Comparison of ENCODE assay signal across 22 mouse cellular contexts in genomic region chr11:104130721-104131647, GRCm38 (mm10). TPM values are rescaled to one million over a fixed set of nuclear protein-coding genes. Genes with fewer than 3 reads are reported as not detected.
A peak's percentile ranks its signal among the peaks of the same experiment; 100 is the strongest.
DNase-seq lines count a peak whose midpoint lies in the region; ATAC-seq and TF ChIP-seq lines count a peak whose summit lies in the region.
"Had no signal": no experiment of that assay in that cellular context is flagged by ENCODE, and none has a peak within 500 bp of the region (broad histone marks: within the 10 kb centered on the region; RNA-seq: fewer than 3 reads in every experiment).

No protein-coding gene starts in this region.

- H3K4me3 ChIP-seq in forebrain, embryonic 15.5 days: no peak overlapping the region
- H3K4me3 ChIP-seq in forebrain, embryonic 10.5 days: no peak overlapping the region
- no peak overlapping the region for H3K4me3 ChIP-seq in midbrain, embryonic 11.5 days (ENCODE audit: low read depth, low read length)
- H3K4me3 ChIP-seq in midbrain, postnatal 0 days (ENCODE audit: low read depth, low read length): no peak overlapping the region
- no peak overlapping the region for H3K4me3 ChIP-seq in midbrain, embryonic 13.5 days (replicated peaks)

- TF ChIP-seq CTCF in midbrain, postnatal 0 days (IDR thresholded peaks at IDR 0.05): no peak

- no peaks in the 10 kb centered on the region for H3K9me3 ChIP-seq in forebrain, embryonic 15.5 days
- H3K9me3 ChIP-seq in forebrain, embryonic 10.5 days: no peaks in the 10 kb centered on the region
- H3K9me3 ChIP-seq in midbrain, embryonic 11.5 days (ENCODE audit: control insufficient read depth, low read length): no peaks in the 10 kb centered on the region
- H3K9me3 ChIP-seq in midbrain, postnatal 0 days (ENCODE audit: low read length): no peaks in the 10 kb centered on the region
- H3K9me3 ChIP-seq in midbrain, embryonic 13.5 days: no peaks in the 10 kb centered on the region
- H3K9me3 ChIP-seq: embryonic facial prominence, embryonic 15.5 days; limb, embryonic 12.5 days; stomach, embryonic 15.5 days had no signal

- 76% methylated on average over 15 of the region's 15 CpGs for WGBS in forebrain, embryonic 15.5 days
- 78% methylated on average over 15 of the region's 15 CpGs for WGBS in forebrain, embryonic 10.5 days
- 80% methylated on average over 15 of the region's 15 CpGs for WGBS in midbrain, embryonic 11.5 days
- 76% methylated on average over 15 of the region's 15 CpGs for WGBS in midbrain, postnatal 0 days
- 76% methylated on average over 15 of the region's 15 CpGs for WGBS in midbrain, embryonic 13.5 days

- H3K4me2 ChIP-seq in forebrain, embryonic 15.5 days (replicated peaks): 0 out of 2 replicates have a peak overlapping the region, but pooled peaks have one; percentile 98
- no peak overlapping the region for H3K4me2 ChIP-seq in midbrain, embryonic 11.5 days
- H3K4me2 ChIP-seq in midbrain, postnatal 0 days (ENCODE audit: low read depth, low read length, poor library complexity, severe bottlenecking): no peak overlapping the region
- H3K4me2 ChIP-seq in midbrain, embryonic 13.5 days (replicated peaks): peak overlapping the region; percentile 77; the same call in 1 of the 2 replicates

- H3K27ac ChIP-seq in forebrain, embryonic 15.5 days (replicated peaks): no peak overlapping the region
- H3K27ac ChIP-seq in forebrain, embryonic 10.5 days: no peak overlapping the region
- no peak overlapping the region for H3K27ac ChIP-seq in midbrain, embryonic 11.5 days (ENCODE audit: low read depth, low read length)
- no peak overlapping the region for H3K27ac ChIP-seq in midbrain, postnatal 0 days (ENCODE audit: low read depth, low read length)
- H3K27ac ChIP-seq in midbrain, embryonic 13.5 days: no peak overlapping the region
- H3K27ac ChIP-seq: embryonic facial prominence, embryonic 15.5 days; limb, embryonic 12.5 days; liver, embryonic 14.5 days; stomach, embryonic 15.5 days had no signal

- H3K36me3 ChIP-seq in forebrain, embryonic 15.5 days: no peaks in the 10 kb centered on the region
- no peaks in the 10 kb centered on the region for H3K36me3 ChIP-seq in forebrain, embryonic 10.5 days (replicated peaks)
- no peaks in the 10 kb centered on the region for H3K36me3 ChIP-seq in midbrain, embryonic 11.5 days (ENCODE audit: control insufficient read depth, insufficient read depth, low read length)
- no peaks in the 10 kb centered on the region for H3K36me3 ChIP-seq in midbrain, postnatal 0 days (ENCODE audit: insufficient read depth, low read length)
- no peaks in the 10 kb centered on the region for H3K36me3 ChIP-seq in midbrain, embryonic 13.5 days
- H3K36me3 ChIP-seq: embryonic facial prominence, embryonic 15.5 days; limb, embryonic 12.5 days; stomach, embryonic 15.5 days had no signal

- DNase-seq in forebrain, embryonic 10.5 days (ENCODE audit: extremely low spot score, low spot score): no peak
- peak; percentile 81 for DNase-seq in midbrain, embryonic 11.5 days (ENCODE audit: low spot score, missing footprints)
- no peak for DNase-seq in midbrain, postnatal 0 days (ENCODE audit: low spot score)
- peak; percentile 15 to 28 for DNase-seq in cerebellum, postnatal 25 days
- no peak for DNase-seq in urinary bladder, postnatal 10 days (ENCODE audit: low spot score)
- DNase-seq: heart, adult 11 months; kidney, adult 11 months had no signal

- ATAC-seq in forebrain, embryonic 15.5 days (replicated peaks): no peak
- ATAC-seq in midbrain, embryonic 11.5 days (ENCODE audit: low FRiP score): no peak
- no peak for ATAC-seq in midbrain, postnatal 0 days (ENCODE audit: low FRiP score)
- no peak for ATAC-seq in midbrain, embryonic 13.5 days

- H3K27me3 ChIP-seq in forebrain, embryonic 15.5 days: peaks cover 53% of the 10 kb centered on the region
- peaks cover 66% of the 10 kb centered on the region for H3K27me3 ChIP-seq in forebrain, embryonic 10.5 days (ENCODE audit: poor library complexity, severe bottlenecking)
- peaks cover 42% of the 10 kb centered on the region for H3K27me3 ChIP-seq in midbrain, embryonic 11.5 days (ENCODE audit: control insufficient read depth, insufficient read depth, low read length)
- peaks cover 7% of the 10 kb centered on the region; the same call in 1 of the 2 replicates for H3K27me3 ChIP-seq in midbrain, postnatal 0 days (ENCODE audit: insufficient read depth, low read length)
- peaks cover 52% of the 10 kb centered on the region for H3K27me3 ChIP-seq in midbrain, embryonic 13.5 days

- H3K4me1 ChIP-seq in forebrain, embryonic 15.5 days: peaks cover 23% of the 10 kb centered on the region
- H3K4me1 ChIP-seq in forebrain, embryonic 10.5 days: peaks cover 32% of the 10 kb centered on the region
- H3K4me1 ChIP-seq in midbrain, embryonic 11.5 days (ENCODE audit: control insufficient read depth, insufficient read depth, low read length): peaks cover 13% of the 10 kb centered on the region
- 0 out of 2 replicates have a peak, but pooled peaks cover 3% of the 10 kb centered on the region for H3K4me1 ChIP-seq in midbrain, postnatal 0 days (ENCODE audit: insufficient read depth, low read length)
- H3K4me1 ChIP-seq in midbrain, embryonic 13.5 days (replicated peaks): peaks cover 21% of the 10 kb centered on the region

- H3K9ac ChIP-seq in forebrain, embryonic 15.5 days (replicated peaks): no peak overlapping the region
- H3K9ac ChIP-seq in midbrain, embryonic 11.5 days (ENCODE audit: low read length): no peak overlapping the region
- H3K9ac ChIP-seq in midbrain, postnatal 0 days (replicated peaks; ENCODE audit: low read length, poor library complexity, severe bottlenecking): no peak overlapping the region
- no peak overlapping the region for H3K9ac ChIP-seq in midbrain, embryonic 13.5 days (replicated peaks)
- H3K9ac ChIP-seq: embryonic facial prominence, embryonic 15.5 days; liver, embryonic 14.5 days; stomach, embryonic 15.5 days had no signal

RNA-seq across cellular contexts. Expression of gene Crhr1, which starts 1.7 kb away (rescaled TPM):
- 4.1 and 4.2 TPM in 2 replicates for polyA plus RNA-seq in forebrain, embryonic 15.5 days (2015; fragmentation: Nextera tagmentation; extraction: Ambion mirVana)
- polyA plus RNA-seq in forebrain, embryonic 10.5 days (2016; fragmentation: Nextera tagmentation; extraction: Ambion mirVana): 0.06 and 0.22 TPM in 2 replicates
- 0.33 and 0.60 TPM in 2 replicates for polyA plus RNA-seq in midbrain, embryonic 11.5 days (2014; fragmentation: Nextera tagmentation; extraction: Ambion mirVana)
- 26.5 and 28.0 TPM in 2 replicates for total RNA-seq in midbrain, postnatal 0 days (2014; rRNA removed)
- 7.2 and 9.4 TPM in 2 replicates for polyA plus RNA-seq in midbrain, postnatal 0 days (2015; fragmentation: Nextera tagmentation; extraction: Ambion mirVana)
- 2.2 and 2.3 TPM in 2 replicates for polyA plus RNA-seq in midbrain, embryonic 13.5 days (2015; fragmentation: Nextera tagmentation; extraction: Ambion mirVana)
- total RNA-seq: gastrocnemius, adult 18-20 months; heart, postnatal 4 days had no signal
- polyA plus RNA-seq: heart, embryonic 14.5 days; liver, embryonic 14.5 days; lung, embryonic 16.5 days had no signal

RNA-seq across cellular contexts. Expression of gene Sppl2c, which starts 55.1 kb away (rescaled TPM):
- polyA plus RNA-seq in forebrain, embryonic 15.5 days (2015; fragmentation: Nextera tagmentation; extraction: Ambion mirVana): not detected in 2 replicates
- polyA plus RNA-seq in forebrain, embryonic 10.5 days (2016; fragmentation: Nextera tagmentation; extraction: Ambion mirVana): not detected in 2 replicates
- not detected in 2 replicates for polyA plus RNA-seq in midbrain, embryonic 11.5 days (2014; fragmentation: Nextera tagmentation; extraction: Ambion mirVana)
- total RNA-seq in midbrain, postnatal 0 days (2014; rRNA removed): not detected in 2 replicates
- not detected in 2 replicates for polyA plus RNA-seq in midbrain, postnatal 0 days (2015; fragmentation: Nextera tagmentation; extraction: Ambion mirVana)
- not detected in 2 replicates for polyA plus RNA-seq in midbrain, embryonic 13.5 days (2015; fragmentation: Nextera tagmentation; extraction: Ambion mirVana)
- total RNA-seq: gastrocnemius, adult 18-20 months; heart, postnatal 4 days; layer of hippocampus, adult 8-10 months; left cerebral cortex, adult 2 months had no signal
- polyA plus RNA-seq: embryonic facial prominence, embryonic 15.5 days; forebrain, embryonic 14.5 days; heart, embryonic 14.5 days; limb, embryonic 12.5 days; liver, embryonic 14.5 days; lung, embryonic 16.5 days; spleen, adult 2 months; stomach, embryonic 15.5 days; thymus, postnatal 0 days had no signal

Comparison
In these comparisons a context has a peak if more than half of its experiments do, and no peak if none do; other contexts are left out.
1. H3K4me2 ChIP-seq: peak in forebrain, embryonic 15.5 days (single experiment) and midbrain, embryonic 13.5 days (single experiment); none in midbrain, embryonic 11.5 days (single experiment) and midbrain, postnatal 0 days (single experiment).
2. DNase-seq: peak in midbrain, embryonic 11.5 days (single experiment) and cerebellum, postnatal 25 days (2 of 2); none in forebrain, embryonic 10.5 days (single experiment), midbrain, postnatal 0 days (single experiment) and urinary bladder, postnatal 10 days (single experiment).